ENCODE assay signal across 10 mouse cellular contexts in the genomic region with DNA sequence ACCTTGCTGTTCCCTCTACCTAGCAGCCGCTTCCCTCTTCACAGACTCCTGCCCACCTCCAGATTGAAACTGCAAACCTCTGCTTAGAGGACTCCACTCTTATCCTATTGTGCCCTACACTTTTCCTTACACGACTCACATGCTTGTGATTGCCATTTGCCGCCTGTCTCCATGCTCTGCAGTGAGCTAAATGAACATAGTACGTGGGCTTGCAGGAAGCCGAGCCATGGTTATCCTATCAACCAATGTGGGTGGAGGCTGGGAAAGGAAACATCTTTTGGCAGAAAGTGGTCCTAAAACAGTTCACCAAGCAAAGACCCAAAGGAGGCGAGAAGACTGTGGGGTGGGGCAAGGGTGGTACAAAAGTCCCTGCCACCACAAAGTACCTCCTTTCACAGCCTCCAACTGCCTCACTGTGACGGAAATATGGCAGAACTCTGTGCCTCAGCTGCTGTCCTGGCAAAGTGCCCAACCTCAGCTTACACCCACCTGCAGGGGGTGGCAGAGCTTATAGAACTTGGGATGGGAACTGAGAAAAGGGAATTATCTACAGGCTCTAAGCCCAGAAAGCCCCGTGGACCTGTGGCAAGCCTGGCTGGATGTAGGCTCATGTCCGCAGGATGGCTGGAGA.
DNase-seq lines count a peak whose midpoint lies in the region; ATAC-seq lines count a peak whose summit lies in the region.
"Had no signal": no experiment of that assay in that cellular context is flagged by ENCODE, and none has a peak within 500 bp of the region (broad histone marks: within the 10 kb centered on the region; RNA-seq: fewer than 3 reads in every experiment).

No protein-coding gene starts in this region.

- no peak for ATAC-seq in hindbrain, embryonic 13.5 days (ENCODE audit: low FRiP score)
- no peak for ATAC-seq in hindbrain, embryonic 11.5 days (ENCODE audit: low FRiP score)
- ATAC-seq in kidney, embryonic 14.5 days (ENCODE audit: low FRiP score, low TSS enrichment): no peak

- H3K27ac ChIP-seq in hindbrain, embryonic 13.5 days: peak overlapping the region; percentile 66; the same call in 1 of the 2 replicates
- H3K27ac ChIP-seq in hindbrain, embryonic 11.5 days (ENCODE audit: low read depth, low read length): no peak overlapping the region
- no peak overlapping the region for H3K27ac ChIP-seq in kidney, embryonic 14.5 days (ENCODE audit: low read depth, low read length)
- H3K27ac ChIP-seq: embryonic facial prominence, embryonic 15.5 days; liver, embryonic 14.5 days had no signal

- no peaks in the 10 kb centered on the region for H3K27me3 ChIP-seq in hindbrain, embryonic 13.5 days
- no peaks in the 10 kb centered on the region for H3K27me3 ChIP-seq in hindbrain, embryonic 11.5 days (ENCODE audit: control insufficient read depth, insufficient read depth, low read length)
- H3K27me3 ChIP-seq in kidney, embryonic 14.5 days (ENCODE audit: control insufficient read depth, insufficient read depth, low read length): no peaks in the 10 kb centered on the region
- H3K27me3 ChIP-seq: embryonic facial prominence, embryonic 15.5 days had no signal

- peaks cover 72% of the 10 kb centered on the region for H3K4me1 ChIP-seq in hindbrain, embryonic 13.5 days (replicated peaks)
- H3K4me1 ChIP-seq in hindbrain, embryonic 11.5 days (replicated peaks; ENCODE audit: control insufficient read depth, insufficient read depth, low read length): peaks cover 7% of the 10 kb centered on the region; the same call in 1 of the 2 replicates
- peaks cover 23% of the 10 kb centered on the region for H3K4me1 ChIP-seq in kidney, embryonic 14.5 days (ENCODE audit: control insufficient read depth, insufficient read depth, low read length)

- H3K9ac ChIP-seq in hindbrain, embryonic 13.5 days: no peak overlapping the region
- no peak overlapping the region for H3K9ac ChIP-seq in hindbrain, embryonic 11.5 days (ENCODE audit: low read depth, low read length)
- H3K9ac ChIP-seq in kidney, embryonic 14.5 days (ENCODE audit: low read depth, low read length): no peak overlapping the region
- H3K9ac ChIP-seq: embryonic facial prominence, embryonic 15.5 days; liver, embryonic 14.5 days had no signal

- DNase-seq in hindbrain, embryonic 11.5 days (ENCODE audit: low spot score): no peak
- DNase-seq in T-cell, adult 2 months (ENCODE audit: low spot score): peak; percentile 30
- peak; percentile 58 to 66 for DNase-seq in layer of hippocampus, adult 8-10 months (ENCODE audit: low spot score in 2 of 2)
- peak; percentile 84 for DNase-seq in right cerebral cortex, adult 18-20 months
- DNase-seq in adrenal gland, adult 18-20 months (ENCODE audit: low spot score in 2 of 2): no peak
- DNase-seq in adrenal gland, postnatal 36 days: no peak

- H3K4me3 ChIP-seq in hindbrain, embryonic 13.5 days: no peak overlapping the region
- no peak overlapping the region for H3K4me3 ChIP-seq in hindbrain, embryonic 11.5 days (ENCODE audit: low read depth, low read length)
- no peak overlapping the region for H3K4me3 ChIP-seq in kidney, embryonic 14.5 days (ENCODE audit: low read length)
- H3K4me3 ChIP-seq: embryonic facial prominence, embryonic 15.5 days had no signal

- no peak overlapping the region for H3K4me2 ChIP-seq in hindbrain, embryonic 13.5 days
- no peak overlapping the region for H3K4me2 ChIP-seq in hindbrain, embryonic 11.5 days (replicated peaks; ENCODE audit: low read depth, low read length)
- no peak overlapping the region for H3K4me2 ChIP-seq in kidney, embryonic 14.5 days (replicated peaks; ENCODE audit: low read depth, low read length)
- H3K4me2 ChIP-seq: embryonic facial prominence, embryonic 15.5 days had no signal

- 69% methylated on average over 9 of the region's 9 CpGs for WGBS in hindbrain, embryonic 13.5 days
- WGBS in hindbrain, embryonic 11.5 days: 84% methylated on average over 9 of the region's 9 CpGs
- 83% methylated on average over 9 of the region's 9 CpGs for WGBS in kidney, embryonic 14.5 days

- no peaks in the 10 kb centered on the region for H3K9me3 ChIP-seq in hindbrain, embryonic 13.5 days
- no peaks in the 10 kb centered on the region for H3K9me3 ChIP-seq in hindbrain, embryonic 11.5 days (ENCODE audit: control insufficient read depth, low read length)
- H3K9me3 ChIP-seq in kidney, embryonic 14.5 days (ENCODE audit: control insufficient read depth, low read length): no peaks in the 10 kb centered on the region
- H3K9me3 ChIP-seq: embryonic facial prominence, embryonic 15.5 days had no signal

- H3K36me3 ChIP-seq in hindbrain, embryonic 13.5 days: no peaks in the 10 kb centered on the region
- H3K36me3 ChIP-seq in hindbrain, embryonic 11.5 days (ENCODE audit: control insufficient read depth, insufficient read depth, low read length): no peaks in the 10 kb centered on the region
- no peaks in the 10 kb centered on the region for H3K36me3 ChIP-seq in kidney, embryonic 14.5 days (ENCODE audit: control insufficient read depth, insufficient read depth, low read length)
- H3K36me3 ChIP-seq: embryonic facial prominence, embryonic 15.5 days had no signal

Comparison
In these comparisons a context has a peak if more than half of its experiments do, and no peak if none do; other contexts are left out.
1. DNase-seq: peak in T-cell, adult 2 months (single experiment), layer of hippocampus, adult 8-10 months (2 of 2) and right cerebral cortex, adult 18-20 months (single experiment); none in hindbrain, embryonic 11.5 days (single experiment), adrenal gland, adult 18-20 months (0 of 2) and adrenal gland, postnatal 36 days (0 of 2).